Mouse (Mus musculus) small intestine, adult 2 months (tissue): ENCODE data around the gene Cys1. TPM values are rescaled to one million over a fixed set of nuclear protein-coding genes. Genes with fewer than 3 reads are reported as not detected.

ENCODE experiments used
- H3K27ac ChIP-seq: fragments of 200-500 bp; 2 replicates; pipeline ENCODE4 v1.5.1; 2012; ENCODE audit warnings: low read depth, low read length, control low read depth, inconsistent platforms; ENCODE audit not compliant: insufficient read depth
- H3K27me3 ChIP-seq: fragments of 200-500 bp; 2 replicates; pipeline ENCODE4 v1.6.1; 2012; ENCODE audit warnings: mild to moderate bottlenecking, moderate library complexity, low read length, inconsistent platforms; ENCODE audit not compliant: control insufficient read depth, insufficient read depth
- H3K36me3 ChIP-seq: fragments of 200-500 bp; 2 replicates; pipeline ENCODE4 v1.6.1; 2012; ENCODE audit warnings: mild to moderate bottlenecking, low read length, control low read depth, inconsistent platforms; ENCODE audit not compliant: control insufficient read depth, insufficient read depth
- H3K4me1 ChIP-seq: fragments of 200-500 bp; 2 replicates; pipeline ENCODE4 v1.6.1; 2012; ENCODE audit warnings: low read length, inconsistent platforms, mixed read lengths; ENCODE audit not compliant: control insufficient read depth, insufficient read depth, insufficient read length
- H3K4me3 ChIP-seq: fragments of 200-500 bp; 2 replicates; pipeline ENCODE4 v1.5.1; 2012; ENCODE audit warnings: low read depth, mild to moderate bottlenecking, control low read depth, inconsistent platforms, low read length, moderate library complexity
- CTCF ChIP-seq: fragments of 200-500 bp; IDR thresholded peaks from 2 replicates; pipeline ENCODE4 v1.5.1; 2012; ENCODE audit warnings: low read depth, mild to moderate bottlenecking, control low read depth, inconsistent platforms, low read length, moderate library complexity, mixed read lengths; ENCODE audit not compliant: insufficient replicate concordance, insufficient read length; ENCODE audit errors: extremely low read depth
- POLR2A ChIP-seq: fragments of 200-500 bp; IDR thresholded peaks from 2 replicates; pipeline ENCODE4 v1.6.1; 2012; ENCODE audit warnings: low read depth, mild to moderate bottlenecking, control low read depth, inconsistent platforms, low read length, moderate library complexity
- WGBS: fragments of 180-500 bp; shearing (Covaris S2); methylation state at CpG from one replicate; pipeline ENCODE4 v1.1.7; 2018; 5-methylcytosine and 5-hydroxymethylcytosine counted together
- polyA plus RNA-seq: library from polyadenylated mRNA; depleted of rRNA; stranded (reverse); fragments of >200 nt; gene quantifications from 2 replicates; pipeline ENCODE4 v1.2.3, GENCODE M21; 2012; rRNA removed

Gene Cys1
- polyA plus RNA-seq, 1 experiment, result 2.2 TPM

GRCm38 (mm10) chr12:24627215-24627614 lies 54.4 kb downstream of the Cys1 start:
- Histone ChIP-seq H3K27me3 (no peaks in the 10 kb centered on the region), H3K27ac (no peak overlapping the region)

GRCm38 (mm10) chr12:24626401-24626800 lies 55.2 kb downstream of the Cys1 start:
- Histone ChIP-seq H3K4me1 (no peaks in the 10 kb centered on the region), H3K36me3 (no peaks in the 10 kb centered on the region), H3K27ac (no peak overlapping the region), H3K27me3 (no peaks in the 10 kb centered on the region), H3K4me3 (no peak overlapping the region)
- 78% methylated on average over 5 of the region's 5 CpGs for WGBS
- TF ChIP-seq CTCF (no peak), POLR2A (no peak)

More at GRCm38 (mm10) chr12:24627215-24627614, 54.4 kb downstream of the Cys1 start:
- no peak overlapping the region for H3K4me3 ChIP-seq
- WGBS, result 61% methylated on average over 3 of the region's 3 CpGs
- H3K36me3 ChIP-seq, result no peaks in the 10 kb centered on the region
- TF ChIP-seq POLR2A, result no peak
- no peak for TF ChIP-seq CTCF
- no peaks in the 10 kb centered on the region for H3K4me1 ChIP-seq

GRCm38 (mm10) chr12:24623486-24624251 lies 57.9 kb downstream of the Cys1 start:
- Histone ChIP-seq H3K27me3 (no peaks in the 10 kb centered on the region), H3K36me3 (no peaks in the 10 kb centered on the region), H3K27ac (no peak overlapping the region), H3K4me3 (no peak overlapping the region), H3K4me1 (no peaks in the 10 kb centered on the region)
- 60% methylated on average over 12 of the region's 12 CpGs for WGBS
- TF ChIP-seq CTCF, result no peak
- no peak for TF ChIP-seq POLR2A

GRCm38 (mm10) chr12:24619436-24619835 lies 62.2 kb downstream of the Cys1 start:
- no peak for TF ChIP-seq CTCF
- TF ChIP-seq POLR2A, result no peak
- 34% methylated on average over 4 of the region's 4 CpGs for WGBS
- no peaks in the 10 kb centered on the region for H3K4me1 ChIP-seq
- no peak overlapping the region for H3K27ac ChIP-seq
- no peaks in the 10 kb centered on the region for H3K36me3 ChIP-seq
- no peak overlapping the region for H3K4me3 ChIP-seq
- H3K27me3 ChIP-seq, result no peaks in the 10 kb centered on the region

Other genes with a start within 250 kb of the Cys1 start
- gene Taf1b, start 183.5 kb downstream of the Cys1 start, polyA plus RNA-seq, result 0.79 and 1.9 TPM in 2 replicates
- 0.33 and 0.51 TPM in 2 replicates for gene Grhl1, start 109.5 kb downstream of the Cys1 start, polyA plus RNA-seq
- gene Klf11, start 30.5 kb downstream of the Cys1 start, polyA plus RNA-seq, result 1.7 and 4.2 TPM in 2 replicates
- gene Rrm2, start 26.4 kb upstream of the Cys1 start, polyA plus RNA-seq, result 3.5 and 5.9 TPM in 2 replicates
- gene Mboat2, start 149.1 kb upstream of the Cys1 start, polyA plus RNA-seq, result 0.55 and 1.9 TPM in 2 replicates